Mouse (Mus musculus) liver, embryonic 14.5 days (tissue): Measurements from ENCODE around the gene Selenos. TPM values are rescaled to one million over a fixed set of nuclear protein-coding genes. Genes with fewer than 3 reads are reported as not detected.

ENCODE experiments used
- ATAC-seq: fragments of 200-750 bp; cut with Nextera tagmentation; 2 replicates; pipeline ENCODE4 v1.8.0; 2017; ENCODE audit warnings: moderate number of reproducible peaks, mild to moderate bottlenecking, moderate library complexity; ENCODE audit not compliant: insufficient read depth
- DNase-seq, 3 experiments: peaks; one replicate each; pipeline ENCODE4 v3.0.0-alpha.2; 2012 to 2013; ENCODE audit warnings: low read depth in 3 of 3, low spot score in 3 of 3
- H3K27ac ChIP-seq: fragments of 300-500 bp; sonication (generic); 2 replicates; pipeline ENCODE4 v1.5.1; 2014; ENCODE audit warnings: moderate library complexity, mild to moderate bottlenecking, control low read depth, inconsistent platforms
- H3K27me3 ChIP-seq: fragments of 300-500 bp; sonication (generic); 2 replicates; pipeline ENCODE4 v1.6.1; 2014; ENCODE audit warnings: mild to moderate bottlenecking, low read length, moderate library complexity; ENCODE audit not compliant: control insufficient read depth, insufficient read depth
- H3K36me3 ChIP-seq: fragments of 300-500 bp; sonication (generic); replicated peaks from 2 replicates; pipeline ENCODE4 v1.6.1; 2014; ENCODE audit warnings: low read depth; ENCODE audit not compliant: control insufficient read depth, insufficient read depth
- H3K4me1 ChIP-seq, 2 experiments: fragments of 200-500 bp in 1 of 2; fragments of 300-500 bp in 1 of 2; sonication (generic) in 1 of 2; replicated peaks; 2 replicates each; pipeline ENCODE4 v1.6.1; 2012 to 2014; ENCODE audit warnings: antibody characterized with exemption in 1 of 2, inconsistent platforms in 1 of 2, low read length in 1 of 2; ENCODE audit not compliant: control insufficient read depth in 2 of 2, insufficient read depth in 2 of 2
- H3K4me2 ChIP-seq: fragments of 300-500 bp; sonication (generic); 2 replicates; pipeline ENCODE4 v1.6.1; 2014; ENCODE audit warnings: low read depth, mild to moderate bottlenecking, control low read depth, moderate library complexity
- H3K4me3 ChIP-seq, 2 experiments: fragments of 200-500 bp in 1 of 2; fragments of 300-500 bp in 1 of 2; sonication (generic) in 1 of 2; 2 replicates each; pipeline ENCODE4 v1.5.1; 2012 to 2014; ENCODE audit warnings: low read depth in 2 of 2, low read length in 2 of 2, mild to moderate bottlenecking in 2 of 2, control low read depth in 1 of 2, inconsistent platforms in 1 of 2, moderate library complexity in 1 of 2; ENCODE audit not compliant: insufficient read depth in 1 of 2
- H3K9ac ChIP-seq: fragments of 300-500 bp; sonication (generic); replicated peaks from 2 replicates; pipeline ENCODE4 v1.6.1; 2014; ENCODE audit warnings: mild to moderate bottlenecking, control low read depth, moderate library complexity
- H3K9me3 ChIP-seq: fragments of 300-500 bp; sonication (generic); 2 replicates; pipeline ENCODE4 v1.6.1; 2016; ENCODE audit warnings: low read length, mixed read lengths; ENCODE audit not compliant: control insufficient read depth
- CTCF ChIP-seq: IDR thresholded peaks from 2 replicates; pipeline ENCODE4 v1.5.1; 2016; ENCODE audit warnings: antibody characterized with exemption, low read depth, control low read depth
- EP300 ChIP-seq: IDR thresholded peaks from 2 replicates; pipeline ENCODE4 v1.6.1; 2016; ENCODE audit warnings: antibody characterized with exemption, low read depth
- WGBS: fragments of 180-500 bp; shearing (Covaris S2); extraction: QIAGEN DNeasy Blood & Tissue Kit; methylation state at CpG from one replicate; pipeline ENCODE4 v1.1.7; 2014; ENCODE audit not compliant: insufficient replicate concordance; 5-methylcytosine and 5-hydroxymethylcytosine counted together
- polyA plus RNA-seq, 2 experiments: library from polyadenylated mRNA; depleted of rRNA in 1 of 2; stranded (reverse) in 1 of 2; unstranded in 1 of 2; fragments of >200 nt; fragmentation: Nextera tagmentation in 1 of 2; extraction: Ambion mirVana in 1 of 2; gene quantifications; 2 replicates each; pipeline versions ENCODE4 v1.2.1 to v1.2.3; 2012 to 2014

The Selenos gene
- polyA plus RNA-seq, 2 experiments = 39.8 to 62.7 TPM

GRCm38 (mm10) chr7:66120702-66121396 is 41.4 kb downstream of the Selenos start:
- Histone ChIP-seq H3K4me1 (peaks cover 30% of the 10 kb centered on the region in 2 experiments), H3K4me2 (no peak overlapping the region), H3K27ac (no peak overlapping the region), H3K27me3 (no peaks in the 10 kb centered on the region), H3K9me3 (no peaks in the 10 kb centered on the region), H3K4me3 (no peak overlapping the region), H3K9ac (no peak overlapping the region), H3K36me3 (peaks cover 16% of the 10 kb centered on the region)
- ATAC-seq (no peak), DNase-seq (no peak)
- WGBS = 31% methylated on average over 7 of the region's 7 CpGs
- TF ChIP-seq CTCF (no peak), EP300 (no peak)

GRCm38 (mm10) chr7:66124551-66124968 is 45.1 kb downstream of the Selenos start:
- H3K9ac ChIP-seq = no peak overlapping the region
- H3K9me3 ChIP-seq = no peaks in the 10 kb centered on the region
- H3K36me3 ChIP-seq = peaks cover 24% of the 10 kb centered on the region
- WGBS = 76% methylated on average over 11 of the region's 11 CpGs
- H3K4me2 ChIP-seq = no peak overlapping the region
- no peaks in the 10 kb centered on the region for H3K27me3 ChIP-seq
- DNase-seq (no peak), ATAC-seq (no peak)
- H3K27ac ChIP-seq = no peak overlapping the region
- H3K4me1 ChIP-seq = peaks cover 10 to 14% of the 10 kb centered on the region in 2 experiments
- TF ChIP-seq EP300 (no peak), CTCF (no peak)
- no peak overlapping the region for H3K4me3 ChIP-seq

- Histone ChIP-seq H3K4me3 (no peak overlapping the region), H3K9me3 (no peaks in the 10 kb centered on the region), H3K4me1 (peaks cover 5 to 8% of the 10 kb centered on the region in 2 experiments), H3K9ac (no peak overlapping the region), H3K36me3 (peaks cover 29% of the 10 kb centered on the region), H3K27ac (no peak overlapping the region), H3K4me2 (no peak overlapping the region), H3K27me3 (no peaks in the 10 kb centered on the region)
- WGBS = 73% methylated on average over 14 of the region's 14 CpGs
- no peak for TF ChIP-seq CTCF
- TF ChIP-seq EP300 = no peak
- no peak for DNase-seq
- ATAC-seq = no peak
Observed at GRCm38 (mm10) chr7:66125368-66125767, 45.9 kb downstream of the Selenos start.

GRCm38 (mm10) chr7:66127951-66128645 is 48.6 kb downstream of the Selenos start:
- Histone ChIP-seq H3K9ac (no peak overlapping the region), H3K4me2 (no peak overlapping the region), H3K27ac (no peak overlapping the region), H3K27me3 (no peaks in the 10 kb centered on the region), H3K4me1 (peaks cover 0 to 9% of the 10 kb centered on the region in 2 experiments; a peak in 2 of 4 replicates), H3K36me3 (peaks cover 37% of the 10 kb centered on the region), H3K4me3 (no peak overlapping the region), H3K9me3 (no peaks in the 10 kb centered on the region)
- TF ChIP-seq CTCF (no peak), EP300 (no peak)
- WGBS = 78% methylated on average over 4 of the region's 4 CpGs
- ATAC-seq (no peak), DNase-seq (no peak)

GRCm38 (mm10) chr7:66128857-66129256 is 49.4 kb downstream of the Selenos start:
- no peak overlapping the region for H3K9ac ChIP-seq
- H3K27ac ChIP-seq = no peak overlapping the region
- H3K4me1 ChIP-seq = peaks cover 0 to 9% of the 10 kb centered on the region in 2 experiments; a peak in 2 of 4 replicates
- no peaks in the 10 kb centered on the region for H3K9me3 ChIP-seq
- DNase-seq = no peak
- H3K4me2 ChIP-seq = no peak overlapping the region
- no peaks in the 10 kb centered on the region for H3K27me3 ChIP-seq
- peaks cover 37% of the 10 kb centered on the region for H3K36me3 ChIP-seq
- H3K4me3 ChIP-seq = no peak overlapping the region
- TF ChIP-seq EP300 = no peak
- TF ChIP-seq CTCF = no peak
- 47% methylated on average over 3 of the region's 3 CpGs for WGBS
- ATAC-seq = no peak
